Mouse (Mus musculus): ENCODE results near the gene Abhd11.

- TF ChIP-seq EP300 (IDR thresholded peaks at IDR 0.05; ENCODE audit: insufficient read depth, low read depth, low read length) (no peak), POLR2A (IDR thresholded peaks at IDR 0.05; ENCODE audit: insufficient read depth, low read length) (no peak)
Measured at GRCm38 (mm10) chr5:134986298-134987268, 22.4 kb upstream of the Abhd11 start.

Data from ES-Bruce4 (cell line).